Mouse (Mus musculus): ENCODE data around the gene Tmem183a. TPM values are rescaled to one million over a fixed set of nuclear protein-coding genes. Genes with fewer than 3 reads are reported as not detected.

Tmem183a gene
- polyA plus RNA-seq, 1 experiment from 2014 or later = 78.0 TPM

GRCm38 (mm10) chr1:134342781-134343310 lies 18.9 kb downstream of the Tmem183a start:
- H3K4me2 ChIP-seq (ENCODE audit: low read depth, low read length) = no peak overlapping the region; the same call in 1 of the 2 replicates
- no peak overlapping the region for H3K4me3 ChIP-seq (ENCODE audit: low read depth, low read length)
- H3K9ac ChIP-seq (ENCODE audit: low read depth, low read length) = no peak overlapping the region
- no peaks in the 10 kb centered on the region for H3K27me3 ChIP-seq (replicated peaks; ENCODE audit: control insufficient read depth, insufficient read depth, low read length)
- H3K36me3 ChIP-seq (ENCODE audit: control insufficient read depth, insufficient read depth, low read length) = peaks cover 25% of the 10 kb centered on the region
- H3K9me3 ChIP-seq (ENCODE audit: control insufficient read depth, low read length) = no peaks in the 10 kb centered on the region
- ATAC-seq (ENCODE audit: low read depth) (no peak), DNase-seq (ENCODE audit: low spot score) (no peak)
- peaks cover 14% of the 10 kb centered on the region; the same call in 1 of the 2 replicates for H3K4me1 ChIP-seq (ENCODE audit: control insufficient read depth, insufficient read depth, low read length)
- H3K27ac ChIP-seq (replicated peaks; ENCODE audit: low read depth, low read length) = no peak overlapping the region
- WGBS = 73% methylated on average over 8 of the region's 8 CpGs

- Histone ChIP-seq H3K4me1 (ENCODE audit: control insufficient read depth, insufficient read depth, low read length) (peaks cover 14% of the 10 kb centered on the region; the same call in 1 of the 2 replicates), H3K27me3 (replicated peaks; ENCODE audit: control insufficient read depth, insufficient read depth, low read length) (no peaks in the 10 kb centered on the region), H3K4me3 (ENCODE audit: low read depth, low read length) (no peak overlapping the region), H3K9me3 (ENCODE audit: control insufficient read depth, low read length) (no peaks in the 10 kb centered on the region), H3K27ac (replicated peaks; ENCODE audit: low read depth, low read length) (no peak overlapping the region), H3K36me3 (ENCODE audit: control insufficient read depth, insufficient read depth, low read length) (peaks cover 20% of the 10 kb centered on the region), H3K9ac (ENCODE audit: low read depth, low read length) (no peak overlapping the region), H3K4me2 (ENCODE audit: low read depth, low read length) (no peak overlapping the region)
- no peak for ATAC-seq (ENCODE audit: low read depth)
- WGBS = 49% methylated on average over 2 of the region's 2 CpGs
- DNase-seq (ENCODE audit: low spot score) = no peak
Observed at GRCm38 (mm10) chr1:134342278-134342664, 19.5 kb downstream of the Tmem183a start.

GRCm38 (mm10) chr1:134341641-134342277 lies 20.0 kb downstream of the Tmem183a start:
- no peak overlapping the region for H3K27ac ChIP-seq (replicated peaks; ENCODE audit: low read depth, low read length)
- ATAC-seq (ENCODE audit: low read depth) (no peak), DNase-seq (ENCODE audit: low spot score) (no peak)
- H3K36me3 ChIP-seq (ENCODE audit: control insufficient read depth, insufficient read depth, low read length) = peaks cover 15% of the 10 kb centered on the region
- H3K4me1 ChIP-seq (ENCODE audit: control insufficient read depth, insufficient read depth, low read length) = peaks cover 14% of the 10 kb centered on the region; the same call in 1 of the 2 replicates
- H3K9me3 ChIP-seq (ENCODE audit: control insufficient read depth, low read length) = no peaks in the 10 kb centered on the region
- no peak overlapping the region for H3K9ac ChIP-seq (ENCODE audit: low read depth, low read length)
- H3K27me3 ChIP-seq (replicated peaks; ENCODE audit: control insufficient read depth, insufficient read depth, low read length) = no peaks in the 10 kb centered on the region
- no peak overlapping the region for H3K4me2 ChIP-seq (ENCODE audit: low read depth, low read length)
- 72% methylated on average over 5 of the region's 5 CpGs for WGBS
- no peak overlapping the region for H3K4me3 ChIP-seq (ENCODE audit: low read depth, low read length)

GRCm38 (mm10) chr1:134339757-134340619 lies 21.8 kb downstream of the Tmem183a start:
- Histone ChIP-seq H3K27ac (replicated peaks; ENCODE audit: low read depth, low read length) (no peak overlapping the region), H3K27me3 (replicated peaks; ENCODE audit: control insufficient read depth, insufficient read depth, low read length) (no peaks in the 10 kb centered on the region), H3K9me3 (ENCODE audit: control insufficient read depth, low read length) (no peaks in the 10 kb centered on the region), H3K4me1 (ENCODE audit: control insufficient read depth, insufficient read depth, low read length) (peaks cover 21% of the 10 kb centered on the region; the same call in 1 of the 2 replicates), H3K9ac (ENCODE audit: low read depth, low read length) (no peak overlapping the region), H3K4me3 (ENCODE audit: low read depth, low read length) (no peak overlapping the region), H3K36me3 (ENCODE audit: control insufficient read depth, insufficient read depth, low read length) (no peaks in the 10 kb centered on the region), H3K4me2 (ENCODE audit: low read depth, low read length) (no peak overlapping the region)
- ATAC-seq (ENCODE audit: low read depth) (no peak), DNase-seq (ENCODE audit: low spot score) (no peak)
- 91% methylated on average over 18 of the region's 18 CpGs for WGBS

- H3K27me3 ChIP-seq (replicated peaks; ENCODE audit: control insufficient read depth, insufficient read depth, low read length) = no peaks in the 10 kb centered on the region
- H3K4me3 ChIP-seq (ENCODE audit: low read depth, low read length) = no peak overlapping the region
- no peaks in the 10 kb centered on the region for H3K9me3 ChIP-seq (ENCODE audit: control insufficient read depth, low read length)
- H3K36me3 ChIP-seq (ENCODE audit: control insufficient read depth, insufficient read depth, low read length) = no peaks in the 10 kb centered on the region
- H3K9ac ChIP-seq (ENCODE audit: low read depth, low read length) = no peak overlapping the region
- no peak overlapping the region for H3K27ac ChIP-seq (replicated peaks; ENCODE audit: low read depth, low read length)
- ATAC-seq (ENCODE audit: low read depth) = peak; percentile 47
- DNase-seq (ENCODE audit: low spot score) = no peak
- peaks cover 16% of the 10 kb centered on the region; the same call in 1 of the 2 replicates for H3K4me1 ChIP-seq (ENCODE audit: control insufficient read depth, insufficient read depth, low read length)
- no peak overlapping the region for H3K4me2 ChIP-seq (ENCODE audit: low read depth, low read length)
- WGBS = 82% methylated on average over 7 of the region's 7 CpGs
Observed at GRCm38 (mm10) chr1:134339162-134339561, 22.6 kb downstream of the Tmem183a start.

- WGBS = 76% methylated on average over 11 of the region's 11 CpGs
- no peaks in the 10 kb centered on the region for H3K36me3 ChIP-seq (ENCODE audit: control insufficient read depth, insufficient read depth, low read length)
- H3K27me3 ChIP-seq (replicated peaks; ENCODE audit: control insufficient read depth, insufficient read depth, low read length) = no peaks in the 10 kb centered on the region
- H3K4me1 ChIP-seq (ENCODE audit: control insufficient read depth, insufficient read depth, low read length) = peaks cover 15% of the 10 kb centered on the region
- DNase-seq (ENCODE audit: low spot score) (no peak), ATAC-seq (ENCODE audit: low read depth) (no peak)
- H3K4me2 ChIP-seq (ENCODE audit: low read depth, low read length) = no peak overlapping the region
- H3K9ac ChIP-seq (ENCODE audit: low read depth, low read length) = no peak overlapping the region
- no peak overlapping the region for H3K4me3 ChIP-seq (ENCODE audit: low read depth, low read length)
- H3K9me3 ChIP-seq (ENCODE audit: control insufficient read depth, low read length) = no peaks in the 10 kb centered on the region
- H3K27ac ChIP-seq (replicated peaks; ENCODE audit: low read depth, low read length) = no peak overlapping the region
Observed at GRCm38 (mm10) chr1:134336958-134337710, 24.6 kb downstream of the Tmem183a start.

GRCm38 (mm10) chr1:134335924-134336810 lies 25.6 kb downstream of the Tmem183a start:
- ATAC-seq (ENCODE audit: low read depth) (no peak), DNase-seq (ENCODE audit: low spot score) (no peak)
- Histone ChIP-seq H3K9me3 (ENCODE audit: control insufficient read depth, low read length) (no peaks in the 10 kb centered on the region), H3K27me3 (replicated peaks; ENCODE audit: control insufficient read depth, insufficient read depth, low read length) (no peaks in the 10 kb centered on the region), H3K36me3 (ENCODE audit: control insufficient read depth, insufficient read depth, low read length) (no peaks in the 10 kb centered on the region), H3K4me2 (ENCODE audit: low read depth, low read length) (no peak overlapping the region), H3K4me1 (ENCODE audit: control insufficient read depth, insufficient read depth, low read length) (peaks cover 15% of the 10 kb centered on the region), H3K27ac (replicated peaks; ENCODE audit: low read depth, low read length) (no peak overlapping the region), H3K4me3 (ENCODE audit: low read depth, low read length) (no peak overlapping the region), H3K9ac (ENCODE audit: low read depth, low read length) (no peak overlapping the region)
- WGBS = 85% methylated on average over 12 of the region's 12 CpGs
